11 mouse cellular contexts compared by ENCODE assay signal in the genomic region with DNA sequence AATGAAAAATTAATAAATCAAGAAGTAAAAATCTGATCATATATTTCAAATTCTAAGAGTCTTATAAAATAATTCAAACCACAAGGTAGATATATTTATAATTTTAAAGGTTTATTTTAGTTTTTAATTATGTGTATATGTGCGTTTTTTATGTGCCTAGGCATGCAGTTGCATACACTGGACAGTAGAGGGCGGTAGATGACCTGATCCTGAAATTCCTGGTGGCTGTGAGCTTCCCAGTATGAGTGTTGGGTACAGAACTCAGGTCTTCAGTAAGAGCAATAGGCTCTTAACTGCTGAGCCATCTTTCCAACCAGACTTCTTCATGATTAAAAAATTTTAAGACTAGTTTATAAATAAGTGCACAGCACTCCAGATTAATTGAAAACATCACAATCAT.
DNase-seq lines count a peak whose midpoint lies in the region; ATAC-seq and TF ChIP-seq lines count a peak whose summit lies in the region.
"Had no signal": no experiment of that assay in that cellular context is flagged by ENCODE, and none has a peak within 500 bp of the region (broad histone marks: within the 10 kb centered on the region; RNA-seq: fewer than 3 reads in every experiment).

No protein-coding gene starts in this region.

- no peak overlapping the region for H3K9ac ChIP-seq in ES-Bruce4 (ENCODE audit: low read depth, poor library complexity, severe bottlenecking)
- H3K9ac ChIP-seq: limb, embryonic 12.5 days had no signal

- H3K36me3 ChIP-seq in kidney, adult 2 months (ENCODE audit: control insufficient read depth, insufficient read depth, low read length), result no peaks in the 10 kb centered on the region
- H3K36me3 ChIP-seq in ES-Bruce4 (ENCODE audit: control insufficient read depth, insufficient read depth, low read length, poor library complexity, severe bottlenecking), result no peaks in the 10 kb centered on the region
- H3K36me3 ChIP-seq: limb, embryonic 12.5 days had no signal

- no peaks in the 10 kb centered on the region for H3K27me3 ChIP-seq in cerebellum, adult 2 months (ENCODE audit: control insufficient read depth, insufficient read depth, low read length)
- H3K27me3 ChIP-seq in kidney, adult 2 months (replicated peaks; ENCODE audit: control insufficient read depth, insufficient read depth, low read length), result no peaks in the 10 kb centered on the region
- H3K27me3 ChIP-seq in ES-Bruce4 (ENCODE audit: control insufficient read depth, insufficient read depth, low read length, poor library complexity, severe bottlenecking), result no peaks in the 10 kb centered on the region
- H3K27me3 ChIP-seq: limb, embryonic 12.5 days had no signal

- no peaks in the 10 kb centered on the region for H3K4me1 ChIP-seq in cerebellum, adult 2 months (ENCODE audit: control insufficient read depth, insufficient read depth, low read length)
- H3K4me1 ChIP-seq in kidney, adult 2 months (ENCODE audit: control insufficient read depth, insufficient read depth, low read length), result no peaks in the 10 kb centered on the region
- H3K4me1 ChIP-seq in ES-Bruce4 (ENCODE audit: control insufficient read depth, insufficient read depth, low read length), result no peaks in the 10 kb centered on the region
- H3K4me1 ChIP-seq: limb, embryonic 12.5 days had no signal

- H3K9me3 ChIP-seq in ES-Bruce4 (replicated peaks; ENCODE audit: control insufficient read depth, insufficient read depth, low read length, poor library complexity, severe bottlenecking), result peaks cover 3% of the 10 kb centered on the region
- H3K9me3 ChIP-seq: limb, embryonic 12.5 days had no signal

- TF ChIP-seq EP300 in ES-Bruce4 (IDR thresholded peaks at IDR 0.05; ENCODE audit: insufficient read depth, low read depth, low read length), result no peak

- peak; percentile 50; the same call in 1 of the 2 replicates for TF ChIP-seq CTCF in cerebellum, adult 2 months (IDR thresholded peaks at IDR 0.05; ENCODE audit: borderline replicate concordance, insufficient read depth, low read depth, low read length)
- peak; percentile 53 for TF ChIP-seq CTCF in kidney, adult 2 months (conservative IDR thresholded peaks at IDR 0.05; ENCODE audit: insufficient read depth, insufficient read length, low read depth, low read length)
- TF ChIP-seq CTCF in ES-Bruce4 (IDR thresholded peaks at IDR 0.05; ENCODE audit: low read depth, low read length), result peak; percentile 10

- 62% methylated on average over 2 of the region's 2 CpGs for WGBS in cerebellum, adult 2 months
- 45% methylated on average over 2 of the region's 2 CpGs for WGBS in kidney, adult 2 months

- H3K27ac ChIP-seq in cerebellum, adult 2 months (ENCODE audit: insufficient read depth, low read length), result no peak overlapping the region
- no peak overlapping the region for H3K27ac ChIP-seq in kidney, adult 2 months (ENCODE audit: insufficient read depth, low read depth, low read length)
- no peak overlapping the region for H3K27ac ChIP-seq in ES-Bruce4 (ENCODE audit: insufficient read depth, low read length)
- H3K27ac ChIP-seq: limb, embryonic 12.5 days had no signal

- TF ChIP-seq POLR2A in cerebellum, adult 2 months (IDR thresholded peaks at IDR 0.05; ENCODE audit: borderline replicate concordance, insufficient read depth, low read length), result no peak
- no peak for TF ChIP-seq POLR2A in kidney, adult 2 months (IDR thresholded peaks at IDR 0.05; ENCODE audit: low read depth, low read length)
- TF ChIP-seq POLR2A in ES-Bruce4 (IDR thresholded peaks at IDR 0.05; ENCODE audit: insufficient read depth, low read length), result no peak

- DNase-seq in cerebellum, adult 2 months, result no peak
- DNase-seq in kidney, adult 2 months, result no peak
- DNase-seq in kidney, postnatal 14 days, result no peak
- DNase-seq in forelimb bud, embryonic 11.5 days (ENCODE audit: low read depth, low spot score), result peak; percentile 55
- DNase-seq in spleen, adult 12 weeks (ENCODE audit: low spot score), result no peak
- no peak for DNase-seq in left cerebral cortex, adult 8-10 months (ENCODE audit: low spot score in 2 of 2)
- DNase-seq: cerebellum, adult 18-20 months; kidney, postnatal 25 days had no signal

- ATAC-seq in cerebellum, adult (ENCODE audit: insufficient number of reproducible peaks, low FRiP score, low TSS enrichment), result no peak

- H3K4me3 ChIP-seq in cerebellum, adult 2 months (replicated peaks; ENCODE audit: insufficient read depth, low read depth, low read length), result no peak overlapping the region
- no peak overlapping the region for H3K4me3 ChIP-seq in kidney, adult 2 months (ENCODE audit: insufficient read depth, low read depth, low read length)
- H3K4me3 ChIP-seq in ES-Bruce4 (ENCODE audit: low read depth, low read length), result no peak overlapping the region
- H3K4me3 ChIP-seq: limb, embryonic 12.5 days had no signal
